Mouse (Mus musculus): ENCODE measurements around the gene Cpe.

Cpe gene

GRCm38 (mm10) chr8:64548054-64548850 is 144.6 kb downstream of the Cpe start:
- no peak for DNase-seq (ENCODE audit: low spot score)

DNA sequence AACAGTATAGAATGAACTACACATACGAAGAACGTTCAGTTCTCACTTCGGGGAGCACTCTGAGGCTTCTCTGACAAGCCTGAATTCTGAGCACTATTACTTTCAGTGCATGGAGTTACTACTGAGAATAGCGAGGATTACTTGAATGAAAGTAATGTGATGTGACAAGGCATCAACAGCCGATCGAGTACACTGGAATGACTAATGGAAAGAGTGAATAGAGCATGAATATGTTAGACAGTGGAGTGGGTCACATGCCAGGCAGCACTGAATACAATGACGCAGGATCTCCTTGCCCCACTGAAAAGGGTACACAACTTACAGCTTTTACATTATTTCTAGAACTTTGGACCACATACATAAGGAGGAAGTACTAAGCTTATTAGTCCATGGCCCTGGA is 149.4 kb downstream of the Cpe start:
- DNase-seq (ENCODE audit: low spot score), result no peak

All from testis, postnatal 14 days (tissue).